Mouse (Mus musculus): Measurements from ENCODE around the gene Slc38a2.

Gene Slc38a2

DNA sequence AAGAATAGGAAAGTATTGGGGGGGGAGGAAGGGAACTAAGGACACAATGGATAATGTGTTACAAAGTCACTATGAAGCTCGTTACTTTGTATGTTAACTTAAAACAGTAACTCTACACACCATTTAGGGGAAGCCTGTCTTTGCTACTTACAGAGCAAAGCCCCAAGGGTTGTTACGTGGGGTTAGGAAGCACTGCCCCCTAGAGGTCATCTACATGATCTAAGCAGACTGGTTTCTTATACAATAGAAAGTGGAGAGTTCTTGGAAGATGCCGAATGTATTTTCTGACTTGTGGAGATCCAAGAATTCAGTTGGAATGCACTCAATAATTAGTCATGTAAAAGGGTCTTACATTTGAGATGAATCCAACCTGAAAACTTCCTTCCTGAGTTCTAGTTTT, 33.6 kb downstream of the Slc38a2 start:
- DNase-seq (ENCODE audit: low spot score in 2 of 2), result peak; percentile 32 to 81

DNA sequence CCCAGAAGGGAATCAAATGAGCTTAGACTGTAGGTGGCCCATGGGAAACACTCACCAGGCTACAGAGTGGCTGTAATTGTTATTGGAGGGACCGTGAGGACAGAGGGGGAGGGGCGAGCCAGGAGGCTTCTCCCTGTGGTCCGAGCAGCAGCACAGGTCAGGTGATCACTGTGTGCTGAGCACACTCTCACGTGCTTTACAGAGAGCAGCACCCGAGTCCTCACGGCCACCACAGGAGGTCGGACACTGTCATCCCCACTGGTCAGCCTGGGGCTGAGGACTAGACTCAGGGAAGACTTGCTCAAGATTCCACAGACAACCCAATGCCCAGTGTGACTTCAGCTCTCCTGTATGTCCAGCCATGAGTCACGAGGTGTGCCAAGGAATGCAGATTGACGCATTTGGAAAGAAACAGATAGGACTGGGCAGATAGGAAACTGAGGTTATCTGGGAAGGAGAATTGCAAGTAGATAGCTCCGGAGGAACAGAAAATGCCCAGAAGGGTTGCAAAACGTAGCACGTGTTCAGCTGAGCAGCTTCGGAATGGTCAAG, 38.9 kb downstream of the Slc38a2 start:
- DNase-seq (ENCODE audit: low spot score in 2 of 2), result no peak

DNA sequence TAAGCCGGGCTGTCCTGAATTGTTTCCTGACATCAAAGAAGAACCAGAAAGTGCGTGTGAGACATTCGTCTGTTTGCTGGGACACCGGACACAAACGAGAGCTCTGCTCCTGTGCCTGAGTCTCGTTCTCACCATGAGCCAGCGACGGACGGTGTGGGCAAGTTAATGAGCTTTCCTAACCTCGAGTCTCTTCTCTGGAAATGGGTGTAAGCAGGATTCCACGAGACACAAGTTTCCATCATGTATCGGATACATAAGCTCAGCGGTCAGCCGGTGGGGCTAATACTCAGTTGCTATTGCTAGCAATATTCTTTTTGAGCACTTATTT, 41.3 kb downstream of the Slc38a2 start:
- no peak for DNase-seq (ENCODE audit: low spot score in 2 of 2)

DNA sequence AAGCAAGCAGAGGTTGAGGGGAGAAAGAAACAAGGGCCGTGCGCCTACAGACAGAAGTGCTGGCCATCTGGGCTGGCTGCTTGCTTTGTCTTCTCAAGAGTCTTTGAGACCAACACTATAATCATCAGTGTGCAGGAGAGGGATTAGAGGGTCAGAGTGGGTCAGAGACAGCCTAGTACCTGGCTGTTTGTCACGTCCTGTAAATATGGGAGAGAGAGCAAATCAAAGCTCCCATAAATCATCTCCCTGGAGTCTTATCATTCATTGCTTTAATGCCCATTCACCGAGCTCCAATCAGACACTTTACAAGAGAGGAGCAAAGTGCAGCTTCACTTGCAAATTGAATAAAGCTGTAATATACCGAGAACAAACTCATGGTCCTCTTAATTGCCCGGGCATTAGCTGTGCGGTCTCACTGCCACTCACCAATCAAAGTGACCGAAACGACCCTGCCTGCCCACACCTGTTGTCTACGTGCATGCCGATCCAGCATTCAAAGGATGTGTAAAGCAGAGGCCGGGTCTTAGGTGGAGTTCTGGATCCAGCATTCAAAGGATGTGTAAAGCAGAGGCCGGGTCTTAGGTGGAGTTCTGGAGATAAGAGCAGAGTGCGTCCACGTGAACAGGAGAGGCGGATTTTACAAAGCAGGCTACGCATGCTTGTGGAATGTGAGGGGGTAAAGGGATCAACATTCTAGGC, 41.8 kb downstream of the Slc38a2 start:
- no peak for DNase-seq (ENCODE audit: low spot score in 2 of 2)

DNA sequence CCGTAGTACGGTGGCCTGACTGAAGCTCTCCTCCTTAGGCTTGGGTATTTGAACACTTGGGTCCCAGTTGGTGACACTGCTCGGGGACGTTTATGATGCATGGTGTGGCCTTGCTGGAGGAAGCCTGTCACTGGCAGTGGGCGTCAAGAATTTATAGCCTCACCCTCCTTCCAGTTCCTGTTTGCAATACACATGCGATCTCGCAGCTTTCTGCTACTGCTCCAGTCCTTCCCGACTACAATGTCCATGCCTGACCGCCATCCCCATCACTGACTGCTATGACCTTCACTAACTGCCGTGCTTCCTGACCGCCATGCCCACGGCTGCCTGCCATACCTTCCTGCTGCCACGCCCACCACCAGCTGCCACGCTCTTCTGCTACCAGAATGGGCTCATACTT, 44.0 kb downstream of the Slc38a2 start:
- DNase-seq (ENCODE audit: low spot score in 2 of 2), result peak in 1 of 2 experiments; percentile 53

DNA sequence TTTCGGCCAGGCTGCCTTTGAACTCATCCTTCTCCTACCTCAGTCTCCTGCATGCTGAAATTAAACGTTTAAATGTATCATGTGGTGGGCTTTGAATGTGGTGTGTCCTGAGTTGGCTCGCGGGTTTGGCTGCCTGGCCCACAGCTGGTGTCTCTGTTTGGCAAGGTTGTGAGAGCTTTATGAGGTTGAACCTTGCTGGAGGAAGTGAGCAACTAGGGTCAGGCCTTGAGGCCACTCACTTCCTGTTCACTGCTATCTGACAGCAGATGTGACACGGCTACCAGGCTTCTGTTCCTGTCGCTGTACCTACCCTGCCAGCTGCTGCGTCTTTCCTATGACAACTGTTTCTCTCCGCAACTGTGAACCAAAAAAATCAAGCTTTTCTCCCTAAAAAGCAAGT, 44.8 kb downstream of the Slc38a2 start:
- peak; percentile 37 to 67 for DNase-seq (ENCODE audit: low spot score in 2 of 2)

DNA sequence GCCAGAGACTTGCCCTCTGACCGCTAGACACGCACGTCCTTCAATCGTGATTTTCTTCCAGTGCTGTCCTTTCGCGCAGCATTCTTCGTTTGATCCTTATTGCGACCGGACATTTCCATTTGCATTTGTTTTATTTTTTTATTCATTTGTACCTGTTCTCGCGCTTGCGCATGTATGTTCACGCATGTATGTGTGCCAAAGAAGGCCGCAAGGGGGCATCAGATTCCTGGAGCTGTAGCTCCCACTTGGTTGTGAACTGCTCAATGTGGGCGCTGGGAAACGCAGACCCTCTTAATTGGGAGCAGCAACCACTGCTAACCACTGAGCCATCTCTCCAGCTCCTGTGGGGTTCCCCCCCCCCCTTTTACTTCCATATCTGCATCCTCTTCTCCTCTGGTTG, 46.5 kb downstream of the Slc38a2 start:
- no peak for DNase-seq (ENCODE audit: low spot score in 2 of 2)

DNA sequence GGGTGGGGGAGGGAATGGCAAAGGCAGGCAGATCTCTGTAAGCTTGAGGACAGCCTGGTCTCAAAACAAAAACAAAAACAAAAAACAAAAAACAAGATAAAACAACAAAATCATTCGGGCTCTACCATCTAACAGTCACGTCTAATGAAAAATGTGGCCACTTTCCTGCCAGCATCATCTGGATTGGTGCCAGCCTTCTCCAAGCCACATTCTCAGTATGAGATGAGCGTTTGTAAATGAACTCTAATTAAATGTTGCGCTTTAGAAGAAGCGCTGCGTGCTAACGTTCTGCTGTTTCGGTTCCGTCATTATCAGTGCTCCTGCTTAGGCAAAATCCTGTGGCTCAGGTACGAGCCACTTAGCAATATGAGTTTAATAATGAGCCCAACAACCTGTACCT, 47.0 kb downstream of the Slc38a2 start:
- DNase-seq (ENCODE audit: low spot score in 2 of 2), result no peak

DNA sequence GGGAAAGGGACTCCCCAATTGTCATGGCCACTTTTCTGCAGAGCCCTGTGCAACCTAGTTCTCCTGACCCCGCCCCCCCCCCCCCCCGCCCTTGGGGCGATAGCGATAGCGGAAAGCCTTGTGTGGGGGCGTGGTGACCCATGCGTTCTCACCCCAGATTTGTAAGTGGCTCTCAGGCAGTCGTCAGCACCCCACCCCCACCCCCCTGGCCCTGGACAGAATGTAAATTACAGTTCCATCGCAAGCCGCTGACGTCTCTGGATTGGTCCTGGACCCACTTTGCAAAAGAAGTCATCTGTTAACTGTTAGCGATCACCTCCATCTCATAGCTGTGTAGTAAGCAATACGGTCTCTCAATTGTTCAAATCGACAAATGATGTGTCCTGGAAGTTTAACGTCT, 52.2 kb downstream of the Slc38a2 start:
- DNase-seq (ENCODE audit: low spot score in 2 of 2), result no peak

DNA sequence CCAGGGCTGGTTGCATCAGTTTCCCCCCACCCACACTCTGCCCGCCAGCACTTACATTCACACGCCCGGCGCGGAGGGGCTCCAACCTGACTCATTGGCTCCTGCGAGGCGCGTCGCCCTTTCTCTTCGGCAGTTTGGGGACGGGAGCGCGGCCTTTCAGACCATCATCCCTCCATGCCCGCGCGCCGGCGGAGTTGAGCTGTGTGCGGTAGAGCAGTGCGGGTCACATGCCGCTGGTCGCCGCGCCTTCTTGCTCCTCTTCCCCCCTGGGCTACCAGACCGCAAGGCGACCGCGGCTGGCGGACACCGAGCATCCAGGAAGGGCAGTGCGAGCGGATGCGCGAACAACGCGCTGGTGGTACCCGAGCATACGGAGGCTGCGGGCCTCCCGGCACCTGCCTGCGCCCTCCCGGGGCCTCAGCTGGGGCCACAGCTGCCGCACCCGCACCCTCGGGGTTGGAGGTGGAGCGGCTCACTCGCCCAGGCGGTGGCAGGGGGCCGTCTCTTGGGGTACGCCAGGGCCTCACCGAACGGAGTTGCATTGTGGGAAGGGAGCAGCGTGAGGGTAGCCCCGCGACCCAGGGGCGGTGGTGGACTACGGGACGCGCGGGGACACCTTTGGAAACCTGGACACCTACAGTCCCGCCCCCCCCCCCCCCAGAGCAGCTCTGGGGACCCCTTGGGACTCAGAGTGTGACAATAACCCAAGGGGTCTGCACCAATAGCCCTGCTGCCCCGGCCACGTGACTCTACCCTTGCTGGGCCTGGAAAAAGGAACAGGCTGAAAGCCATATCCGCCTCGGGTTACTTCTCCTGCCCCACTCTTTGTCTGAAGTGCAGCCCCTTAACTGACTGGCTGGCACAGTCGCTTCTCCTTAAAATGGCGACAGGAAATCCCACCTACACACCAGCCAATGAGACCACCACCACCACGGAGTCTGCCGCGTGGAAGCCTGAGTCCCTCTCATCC, 56.8 kb downstream of the Slc38a2 start, which contains the start of gene Slc38a1:
Gene Slc38a1, minus strand, starts transcription at position 478 of the 970 bp plus-strand sequence.
- peak; percentile 66 to 68 for DNase-seq (ENCODE audit: low spot score in 2 of 2)

DNA sequence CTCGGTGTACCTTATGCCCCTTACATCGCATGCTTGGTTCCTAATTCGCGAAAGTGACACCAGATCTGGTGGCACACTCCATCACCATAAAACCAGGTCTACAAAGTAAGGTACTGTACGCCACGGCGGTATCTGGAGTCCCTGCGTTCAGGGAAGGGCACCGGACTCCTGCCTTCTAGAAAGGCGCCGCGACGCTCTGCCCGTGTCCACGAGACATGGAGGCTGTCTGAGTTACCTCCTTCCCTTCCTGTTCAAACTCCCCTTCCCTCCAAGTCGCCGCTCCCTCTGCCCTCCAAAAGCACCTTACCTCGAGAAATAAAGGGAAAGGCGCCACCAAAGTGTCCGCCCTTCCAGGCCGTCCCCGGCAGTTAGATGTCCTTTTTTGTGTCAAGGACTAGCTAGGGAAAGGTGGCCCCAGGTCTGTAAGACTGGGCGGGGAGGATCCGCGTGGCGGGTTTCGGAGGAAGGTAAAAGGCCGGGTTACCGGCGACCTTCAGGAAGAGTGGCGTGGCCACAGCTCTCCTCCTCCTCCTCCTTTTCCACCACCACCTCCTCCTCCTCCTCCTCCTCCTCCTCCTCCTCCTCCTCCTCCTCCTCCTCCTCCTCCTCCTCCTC, 57.6 kb downstream of the Slc38a2 start:
- peak; percentile 58 to 59 for DNase-seq (ENCODE audit: low spot score in 2 of 2)

DNA sequence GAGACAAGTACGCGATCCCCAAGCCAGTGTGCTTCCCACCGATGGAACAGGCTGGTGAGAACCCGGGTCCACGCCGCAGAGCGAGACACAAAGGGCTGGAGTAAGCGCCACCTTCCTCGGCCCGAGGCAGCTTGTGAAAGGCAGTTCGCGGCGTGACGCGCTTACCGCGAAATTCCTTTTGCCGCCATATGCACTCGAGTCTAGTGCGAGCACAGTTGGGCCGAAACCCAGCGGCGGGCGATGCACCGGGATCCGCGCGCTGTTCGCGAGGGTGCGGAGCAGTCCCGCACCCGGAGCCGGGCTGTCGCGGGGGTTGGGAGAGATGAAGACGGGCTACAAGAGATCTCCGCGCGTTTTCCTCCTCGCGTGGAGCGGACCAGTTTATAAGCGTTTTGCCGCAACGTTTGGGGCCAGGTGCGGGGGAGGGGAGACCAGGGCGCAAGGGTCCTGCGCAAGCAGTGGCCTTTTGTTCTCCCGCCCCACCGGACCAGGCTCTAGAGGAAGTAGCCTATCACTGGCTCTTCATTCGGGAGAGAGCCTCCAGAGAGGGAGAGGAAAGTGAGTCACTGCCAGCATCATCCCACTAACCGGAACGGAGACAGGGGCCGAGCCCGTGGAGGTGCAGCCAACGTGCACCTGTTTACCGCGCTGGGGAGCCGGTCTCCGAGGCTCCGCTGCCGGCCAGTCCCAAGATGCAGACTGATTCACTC, 58.3 kb downstream of the Slc38a2 start:
- DNase-seq (ENCODE audit: low spot score in 2 of 2), result peak; percentile 63 to 67

DNA sequence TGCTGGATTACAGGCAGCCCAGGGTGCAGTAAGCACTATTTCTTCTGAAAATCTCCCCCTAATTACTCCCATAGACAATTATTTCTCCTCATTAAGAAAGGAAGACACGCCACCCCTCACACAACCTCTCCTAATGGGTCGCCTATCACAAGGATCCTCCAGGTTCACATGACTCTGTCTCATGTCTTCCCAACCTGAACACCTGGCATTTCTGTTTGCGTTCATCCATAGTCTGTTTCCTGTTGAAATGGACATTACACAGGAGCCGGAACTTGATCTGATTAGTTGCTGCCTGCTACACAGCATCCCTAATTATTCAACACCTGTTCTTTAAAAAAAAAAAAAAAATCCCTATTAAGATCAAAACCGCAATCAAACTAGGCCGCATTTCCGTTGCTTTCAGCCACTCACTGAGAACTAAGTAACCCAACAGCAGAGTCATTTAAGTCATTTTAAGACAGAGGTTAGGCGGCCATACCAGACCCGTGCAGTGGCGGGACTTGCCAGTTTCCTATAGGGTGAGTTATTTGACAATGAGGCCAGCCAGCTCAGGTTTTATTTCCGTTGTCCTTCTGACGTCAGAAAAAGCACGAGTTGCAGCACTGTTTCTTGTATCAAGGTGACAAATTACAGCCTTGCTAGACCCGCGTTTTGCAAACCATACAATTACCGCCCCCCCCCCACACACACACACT, 59.1 kb downstream of the Slc38a2 start:
- DNase-seq (ENCODE audit: low spot score in 2 of 2), result peak; percentile 31 to 47

DNA sequence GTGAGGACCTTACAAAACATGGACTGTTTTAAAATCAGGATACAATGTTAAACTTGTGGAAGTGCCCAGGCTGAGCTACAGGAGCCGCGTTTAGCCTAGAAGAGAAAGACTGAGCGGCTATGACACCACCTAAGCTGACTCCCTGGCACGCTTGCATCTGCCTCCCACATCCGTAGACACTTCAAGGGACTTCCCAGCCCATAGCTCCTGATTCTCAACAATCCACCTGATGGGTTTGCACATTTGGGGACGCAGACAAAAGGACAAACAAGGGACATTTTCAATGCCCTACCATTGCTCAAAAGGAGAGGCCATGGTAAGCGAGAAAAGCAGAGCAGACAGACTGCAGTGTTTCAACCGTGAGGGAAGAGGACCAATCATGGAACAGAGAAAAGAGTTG, 59.9 kb downstream of the Slc38a2 start:
- DNase-seq (ENCODE audit: low spot score in 2 of 2), result no peak

DNA sequence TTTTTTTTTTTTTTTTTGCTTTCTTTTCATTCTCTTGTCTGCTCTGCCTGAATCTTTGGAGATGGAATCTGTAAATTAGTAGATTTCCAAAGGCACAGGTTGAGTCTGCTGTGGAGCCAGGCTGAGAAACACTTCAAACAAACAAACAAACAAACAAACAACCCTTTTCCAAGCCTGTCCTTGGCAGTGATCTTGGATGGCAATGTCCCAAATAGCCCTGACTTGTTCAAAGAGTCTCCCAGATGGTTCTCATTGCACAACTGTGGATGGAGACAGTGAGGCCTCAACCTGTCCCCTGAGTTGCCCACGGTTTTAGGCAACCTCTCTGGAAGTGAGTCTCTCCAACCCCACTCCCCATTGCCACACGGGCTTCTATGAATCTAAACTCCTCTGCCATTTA, 60.9 kb downstream of the Slc38a2 start:
- no peak for DNase-seq (ENCODE audit: low spot score in 2 of 2)

DNA sequence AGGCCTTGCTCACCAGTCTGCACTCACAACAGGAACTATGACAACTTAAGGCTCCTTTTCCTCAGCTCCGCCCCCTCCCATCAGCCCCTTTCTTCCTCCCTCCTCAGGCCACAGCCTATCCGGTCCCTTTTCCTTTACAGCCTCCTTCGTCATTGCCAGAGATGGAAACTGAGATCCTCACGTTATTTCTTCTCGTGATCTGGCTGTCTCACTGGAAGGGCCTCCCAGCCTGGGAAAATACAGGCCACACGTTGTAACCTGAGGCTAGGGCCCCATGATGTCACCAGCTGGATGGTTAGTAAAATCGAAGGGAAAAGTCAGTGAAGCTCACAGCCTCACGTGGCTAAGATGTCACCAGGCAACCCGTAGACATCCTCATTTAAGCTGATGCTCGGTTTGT, 61.4 kb downstream of the Slc38a2 start:
- DNase-seq (ENCODE audit: low spot score in 2 of 2), result peak in 1 of 2 experiments; percentile 54
